8 mouse cellular contexts compared by ENCODE assay signal in genomic region chr5:139734746-139735145, GRCm38 (mm10). TPM values are rescaled to one million over a fixed set of nuclear protein-coding genes. Genes with fewer than 3 reads are reported as not detected.
DNase-seq lines count a peak whose midpoint lies in the region; ATAC-seq lines count a peak whose summit lies in the region.

No protein-coding gene starts in this region.

- no peak overlapping the region for H3K27ac ChIP-seq in forebrain, embryonic 11.5 days (ENCODE audit: low read depth, low read length)
- H3K27ac ChIP-seq in forebrain, embryonic 16.5 days (ENCODE audit: low read length): no peak overlapping the region
- H3K27ac ChIP-seq in liver, embryonic 15.5 days (replicated peaks): peak overlapping the region; percentile 98

- WGBS in forebrain, embryonic 11.5 days: 82% methylated on average over 7 of the region's 7 CpGs
- 87% methylated on average over 7 of the region's 7 CpGs for WGBS in forebrain, embryonic 16.5 days
- 13% methylated on average over 7 of the region's 7 CpGs for WGBS in liver, embryonic 15.5 days (ENCODE audit: insufficient replicate concordance)

- no peak for DNase-seq in forebrain, embryonic 11.5 days (ENCODE audit: low spot score)
- peak; percentile 64 for DNase-seq in 3134 (ENCODE audit: extremely low read depth, insufficient read length, low spot score)
- no peak for DNase-seq in embryo, embryonic 11 days
- DNase-seq in cerebellum, adult 11 months: no peak
- DNase-seq in retina, postnatal 1 day: no peak

- H3K4me2 ChIP-seq in forebrain, embryonic 11.5 days (ENCODE audit: low read depth, low read length, severe bottlenecking): peak overlapping the region; percentile 11; the same call in 1 of the 2 replicates
- no peak overlapping the region for H3K4me2 ChIP-seq in forebrain, embryonic 16.5 days (ENCODE audit: low read length)
- peak overlapping the region; percentile 99 for H3K4me2 ChIP-seq in liver, embryonic 15.5 days

- no peaks in the 10 kb centered on the region for H3K9me3 ChIP-seq in forebrain, embryonic 11.5 days (ENCODE audit: control insufficient read depth, low read length)
- no peaks in the 10 kb centered on the region for H3K9me3 ChIP-seq in forebrain, embryonic 16.5 days (ENCODE audit: control insufficient read depth, low read length)
- no peaks in the 10 kb centered on the region for H3K9me3 ChIP-seq in liver, embryonic 15.5 days (replicated peaks)

- no peaks in the 10 kb centered on the region for H3K36me3 ChIP-seq in forebrain, embryonic 11.5 days (ENCODE audit: control insufficient read depth, insufficient read depth, low read length)
- H3K36me3 ChIP-seq in forebrain, embryonic 16.5 days (ENCODE audit: control insufficient read depth, insufficient read depth): no peaks in the 10 kb centered on the region
- peaks cover 10% of the 10 kb centered on the region; the same call in 1 of the 2 replicates for H3K36me3 ChIP-seq in liver, embryonic 15.5 days (replicated peaks)

- H3K4me1 ChIP-seq in forebrain, embryonic 11.5 days (replicated peaks; ENCODE audit: control insufficient read depth, insufficient read depth, low read length): peaks cover 15% of the 10 kb centered on the region; the same call in 1 of the 2 replicates
- peaks cover 17% of the 10 kb centered on the region for H3K4me1 ChIP-seq in forebrain, embryonic 16.5 days (replicated peaks; ENCODE audit: control insufficient read depth, insufficient read depth, low read length)
- H3K4me1 ChIP-seq in liver, embryonic 15.5 days (replicated peaks): peaks cover 98% of the 10 kb centered on the region

- no peak overlapping the region for H3K4me3 ChIP-seq in forebrain, embryonic 11.5 days (ENCODE audit: low read depth, low read length)
- H3K4me3 ChIP-seq in forebrain, embryonic 16.5 days (replicated peaks; ENCODE audit: low read length): no peak overlapping the region
- peak overlapping the region; percentile 76 for H3K4me3 ChIP-seq in liver, embryonic 15.5 days (replicated peaks)

- H3K27me3 ChIP-seq in forebrain, embryonic 11.5 days (ENCODE audit: control insufficient read depth, insufficient read depth, low read length): peaks cover 2% of the 10 kb centered on the region; the same call in 1 of the 2 replicates
- no peaks in the 10 kb centered on the region for H3K27me3 ChIP-seq in forebrain, embryonic 16.5 days (replicated peaks; ENCODE audit: control insufficient read depth, insufficient read depth, low read length)
- H3K27me3 ChIP-seq in liver, embryonic 15.5 days: no peaks in the 10 kb centered on the region

- no peak overlapping the region for H3K9ac ChIP-seq in forebrain, embryonic 11.5 days (ENCODE audit: low read length)
- H3K9ac ChIP-seq in forebrain, embryonic 16.5 days (replicated peaks; ENCODE audit: low read depth, low read length): no peak overlapping the region
- H3K9ac ChIP-seq in liver, embryonic 15.5 days: peak overlapping the region; percentile 84

- ATAC-seq in forebrain, embryonic 11.5 days (replicated peaks; ENCODE audit: low FRiP score): no peak
- ATAC-seq in forebrain, embryonic 16.5 days: no peak
- peak; percentile 62 for ATAC-seq in granulocyte monocyte progenitor cell, adult 5-6 weeks (replicated peaks; ENCODE audit: poor library complexity, severe bottlenecking)
- no peak for ATAC-seq in liver, embryonic 15.5 days (ENCODE audit: insufficient read depth)

RNA-seq across cellular contexts. Expression of gene Micall2, which starts 1.4 kb away (rescaled TPM):
- polyA plus RNA-seq in forebrain, embryonic 11.5 days (2014; fragmentation: Nextera tagmentation; extraction: Ambion mirVana): 5.4 and 6.7 TPM in 2 replicates
- polyA plus RNA-seq in forebrain, embryonic 16.5 days (2015; fragmentation: Nextera tagmentation; extraction: Ambion mirVana): 3.8 and 5.7 TPM in 2 replicates
- 8.3 and 9.7 TPM in 2 replicates for total RNA-seq in granulocyte monocyte progenitor cell, adult 5-6 weeks (2014; fragmentation: Nextera tagmentation)
- total RNA-seq in granulocyte monocyte progenitor cell, adult 5-6 weeks (2017): 2.8 and 3.9 TPM in 2 replicates
- 12.1 and 12.3 TPM in 2 replicates for polyA plus RNA-seq in liver, embryonic 15.5 days (2015; fragmentation: Nextera tagmentation; extraction: Ambion mirVana)

RNA-seq across cellular contexts. Expression of gene Ints1, which starts 40.7 kb away (rescaled TPM):
- 40.5 and 42.0 TPM in 2 replicates for polyA plus RNA-seq in forebrain, embryonic 11.5 days (2014; fragmentation: Nextera tagmentation; extraction: Ambion mirVana)
- 26.7 and 32.3 TPM in 2 replicates for polyA plus RNA-seq in forebrain, embryonic 16.5 days (2015; fragmentation: Nextera tagmentation; extraction: Ambion mirVana)
- total RNA-seq in granulocyte monocyte progenitor cell, adult 5-6 weeks (2014; fragmentation: Nextera tagmentation): 85.9 and 93.1 TPM in 2 replicates
- total RNA-seq in granulocyte monocyte progenitor cell, adult 5-6 weeks (2017): 46.7 and 53.4 TPM in 2 replicates
- polyA plus RNA-seq in liver, embryonic 15.5 days (2015; fragmentation: Nextera tagmentation; extraction: Ambion mirVana): 11.8 and 12.5 TPM in 2 replicates

RNA-seq across cellular contexts. Expression of gene Mafk, which starts 56.6 kb away (rescaled TPM):
- polyA plus RNA-seq in forebrain, embryonic 11.5 days (2014; fragmentation: Nextera tagmentation; extraction: Ambion mirVana): 7.5 and 8.3 TPM in 2 replicates
- 22.6 and 23.1 TPM in 2 replicates for polyA plus RNA-seq in forebrain, embryonic 16.5 days (2015; fragmentation: Nextera tagmentation; extraction: Ambion mirVana)
- 12.1 and 18.5 TPM in 2 replicates for total RNA-seq in granulocyte monocyte progenitor cell, adult 5-6 weeks (2014; fragmentation: Nextera tagmentation)
- total RNA-seq in granulocyte monocyte progenitor cell, adult 5-6 weeks (2017): 18.5 and 23.0 TPM in 2 replicates
- polyA plus RNA-seq in liver, embryonic 15.5 days (2015; fragmentation: Nextera tagmentation; extraction: Ambion mirVana): 44.5 and 50.0 TPM in 2 replicates
